Mouse (Mus musculus) heart, adult 18-20 months (tissue): ENCODE measurements around the gene Cdc42bpb. TPM values are rescaled to one million over a fixed set of nuclear protein-coding genes. Genes with fewer than 3 reads are reported as not detected.

Source experiments
- DNase-seq, 2 experiments: peaks; one replicate each; pipeline ENCODE4 v3.0.0; 2021 to 2022; ENCODE audit warnings: mixed read lengths in 1 of 2
- total RNA-seq, 2 experiments: library from RNA; stranded (reverse); gene quantifications; 2 replicates each; pipeline ENCODE4 v1.2.3; 2021

Gene Cdc42bpb
- total RNA-seq, 2 experiments from 2014 or later: 52.7 to 57.6 TPM

DNA sequence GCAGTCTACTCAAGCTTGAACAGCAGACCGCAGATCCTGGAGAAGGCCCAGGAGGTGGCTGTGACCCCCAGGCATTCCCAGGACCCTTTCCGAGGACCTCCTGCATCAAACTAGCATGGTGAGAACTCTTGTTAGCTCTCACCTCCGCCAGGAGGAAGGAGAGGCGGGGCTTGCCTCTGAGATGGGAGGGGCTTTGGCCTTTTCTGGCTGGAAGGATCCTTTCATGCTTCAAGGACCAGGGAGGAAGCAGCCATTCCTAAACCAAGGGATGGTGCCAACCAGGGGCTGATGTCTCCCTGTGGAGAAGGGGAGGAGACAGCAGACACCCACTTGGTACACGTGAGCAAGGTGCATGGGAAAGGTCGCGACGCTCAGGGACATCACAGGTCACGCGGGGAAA is 93.0 kb downstream of the Cdc42bpb start:
- no peak for DNase-seq

GRCm38 (mm10) chr12:111283573-111283972 is 93.9 kb downstream of the Cdc42bpb start:
- no peak for DNase-seq

- no peak for DNase-seq
These were observed 101.1 kb downstream of the Cdc42bpb start for GRCm38 (mm10) chr12:111276371-111276770.

- DNase-seq: no peak
These were observed 102.2 kb downstream of the Cdc42bpb start for GRCm38 (mm10) chr12:111275150-111275841.

GRCm38 (mm10) chr12:111274447-111275149 is 102.9 kb downstream of the Cdc42bpb start:
- no peak for DNase-seq

- no peak for DNase-seq
These were observed 103.5 kb downstream of the Cdc42bpb start for GRCm38 (mm10) chr12:111274006-111274405.

DNA sequence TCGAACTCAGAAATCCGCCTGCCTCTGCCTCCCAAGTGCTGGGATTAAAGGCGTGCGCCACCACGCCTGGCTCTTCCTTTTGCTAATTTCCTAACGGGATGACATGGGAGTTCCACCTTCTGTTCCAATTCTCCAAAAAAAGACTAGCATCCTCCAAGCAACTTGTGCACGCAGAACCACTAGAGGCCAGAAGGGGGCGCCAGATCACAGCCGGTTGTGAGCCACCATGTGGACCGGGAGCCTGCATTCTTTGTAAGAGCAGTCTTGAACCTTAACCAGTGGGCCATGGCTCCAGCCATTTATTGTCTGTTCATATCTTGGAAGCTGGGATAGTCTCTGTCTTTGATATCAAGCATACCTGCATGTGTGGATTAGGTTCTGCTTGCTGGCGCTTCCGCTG is 105.1 kb downstream of the Cdc42bpb start:
- DNase-seq: peak; percentile 57 to 82

DNA sequence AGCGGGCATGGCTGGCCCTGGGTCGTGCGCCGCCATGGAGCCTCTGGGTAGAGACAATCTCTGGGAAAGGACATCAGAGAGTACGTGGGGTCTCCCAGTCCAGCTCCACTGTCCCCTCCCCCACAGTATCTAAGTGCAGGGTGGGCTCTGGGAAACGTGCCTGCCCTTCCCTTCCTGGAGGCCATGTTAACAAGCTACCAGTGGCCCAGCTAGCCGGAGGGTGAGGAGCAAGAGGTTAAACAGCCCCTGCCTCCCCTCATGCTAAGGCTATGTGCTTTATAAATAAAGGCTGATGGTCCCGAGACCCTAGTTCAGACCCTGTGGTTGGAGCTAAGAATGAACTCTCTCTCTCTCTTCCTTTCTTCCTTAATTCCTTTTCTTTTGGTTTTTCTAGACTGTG is 105.6 kb downstream of the Cdc42bpb start:
- no peak for DNase-seq

DNA sequence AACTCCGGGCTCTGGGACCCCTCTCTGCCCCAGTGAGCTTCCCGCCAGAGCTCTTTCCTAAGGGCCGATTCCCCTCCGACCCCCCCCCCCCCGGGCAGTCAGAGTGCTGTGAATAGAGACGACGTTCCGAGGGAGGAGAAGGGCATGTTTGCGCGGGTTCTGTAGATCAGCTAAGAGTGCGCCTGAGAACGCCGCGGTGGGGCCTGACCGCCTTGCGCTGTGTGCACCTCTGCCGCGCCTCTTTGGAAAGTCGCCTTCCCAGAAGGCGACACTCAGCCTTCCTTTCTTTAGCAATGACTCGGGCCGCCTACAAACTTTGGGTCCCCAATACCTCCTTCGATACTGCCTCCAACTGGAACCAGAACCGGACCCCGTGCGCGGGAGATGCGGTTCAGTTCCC is 106.1 kb downstream of the Cdc42bpb start:
- no peak for DNase-seq

- DNase-seq: no peak
These were observed 106.8 kb downstream of the Cdc42bpb start, which contains the start of gene Amn for GRCm38 (mm10) chr12:111270629-111271277. Gene Amn (plus strand): TSS chr12:111271095.

DNA sequence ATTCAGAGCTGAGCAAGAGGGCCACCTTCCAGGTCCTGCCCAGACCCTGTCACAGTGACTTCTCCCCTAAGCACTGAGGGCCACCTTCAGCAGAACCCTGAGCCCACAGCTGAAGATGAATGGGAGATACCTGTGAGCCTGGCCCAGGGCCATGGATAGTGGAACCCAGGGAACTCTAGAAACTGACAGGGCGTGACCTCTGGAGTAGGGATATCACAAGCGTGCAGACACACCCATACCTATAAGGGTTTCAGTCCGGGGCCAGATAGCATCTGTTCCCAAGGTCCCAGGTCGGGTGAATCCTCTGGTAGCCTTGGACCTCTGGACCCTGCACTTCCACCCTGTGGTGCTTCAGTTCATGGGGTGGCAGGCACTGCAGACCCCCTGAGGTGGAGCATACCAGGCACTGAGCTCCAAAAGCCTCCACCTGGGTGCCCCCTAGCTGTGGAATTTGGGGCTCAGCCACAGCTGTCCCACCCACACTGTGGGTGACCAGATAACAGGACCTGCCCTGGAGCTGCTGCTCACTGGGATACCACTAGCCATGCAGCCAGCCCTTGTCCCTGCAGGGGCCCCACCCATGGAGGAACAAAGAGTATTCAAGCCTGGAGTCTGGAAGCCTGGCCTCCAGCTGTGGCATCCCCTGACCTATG is 109.7 kb downstream of the Cdc42bpb start:
- DNase-seq: no peak

DNA sequence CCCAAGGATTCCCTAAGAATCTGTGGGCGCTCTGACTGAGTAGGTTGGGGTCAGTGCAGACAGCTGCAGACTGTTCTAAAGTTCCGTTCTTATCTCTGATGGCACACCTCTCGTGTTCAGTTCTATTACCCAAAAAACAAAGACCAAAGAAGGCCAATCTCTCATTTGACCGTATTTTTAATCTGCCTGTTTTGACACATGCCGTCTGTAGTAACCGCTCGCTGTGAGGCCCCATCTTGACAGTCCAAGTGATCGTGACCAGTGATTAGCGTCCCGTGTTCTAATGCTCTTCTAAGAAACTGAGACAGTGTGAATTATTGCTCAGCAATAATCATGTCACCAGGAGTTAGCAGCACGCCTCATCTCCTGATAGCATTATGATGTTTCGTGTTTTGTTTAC is 110.9 kb downstream of the Cdc42bpb start:
- DNase-seq: no peak

- no peak for DNase-seq
These were observed 112.3 kb downstream of the Cdc42bpb start for GRCm38 (mm10) chr12:111265212-111265611.

- DNase-seq: no peak
These were observed 113.9 kb downstream of the Cdc42bpb start for GRCm38 (mm10) chr12:111263650-111264049.

GRCm38 (mm10) chr12:111251227-111251626 is 126.3 kb downstream of the Cdc42bpb start:
- DNase-seq: no peak

- DNase-seq: no peak
These were observed 127.4 kb downstream of the Cdc42bpb start for GRCm38 (mm10) chr12:111250116-111250515.

DNA sequence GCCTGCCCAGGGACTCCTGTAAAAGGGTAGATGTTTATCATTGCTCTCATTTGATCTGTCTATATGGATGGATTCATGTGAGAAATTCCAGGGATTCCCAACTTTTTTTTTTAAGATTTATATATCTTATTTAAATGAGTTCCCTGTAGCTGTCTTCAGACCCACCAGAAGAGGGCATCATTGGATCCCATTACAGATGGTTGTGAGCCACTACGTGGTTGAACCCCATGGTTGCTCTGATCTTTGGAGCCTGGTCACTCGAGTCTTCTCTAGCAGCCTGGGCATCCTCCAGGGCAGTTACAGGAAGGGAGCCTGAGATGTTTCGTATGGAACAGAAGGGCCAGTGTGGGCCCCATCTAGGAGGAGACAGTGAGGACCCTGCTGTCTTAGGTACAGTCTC is 128.4 kb downstream of the Cdc42bpb start:
- no peak for DNase-seq

DNA sequence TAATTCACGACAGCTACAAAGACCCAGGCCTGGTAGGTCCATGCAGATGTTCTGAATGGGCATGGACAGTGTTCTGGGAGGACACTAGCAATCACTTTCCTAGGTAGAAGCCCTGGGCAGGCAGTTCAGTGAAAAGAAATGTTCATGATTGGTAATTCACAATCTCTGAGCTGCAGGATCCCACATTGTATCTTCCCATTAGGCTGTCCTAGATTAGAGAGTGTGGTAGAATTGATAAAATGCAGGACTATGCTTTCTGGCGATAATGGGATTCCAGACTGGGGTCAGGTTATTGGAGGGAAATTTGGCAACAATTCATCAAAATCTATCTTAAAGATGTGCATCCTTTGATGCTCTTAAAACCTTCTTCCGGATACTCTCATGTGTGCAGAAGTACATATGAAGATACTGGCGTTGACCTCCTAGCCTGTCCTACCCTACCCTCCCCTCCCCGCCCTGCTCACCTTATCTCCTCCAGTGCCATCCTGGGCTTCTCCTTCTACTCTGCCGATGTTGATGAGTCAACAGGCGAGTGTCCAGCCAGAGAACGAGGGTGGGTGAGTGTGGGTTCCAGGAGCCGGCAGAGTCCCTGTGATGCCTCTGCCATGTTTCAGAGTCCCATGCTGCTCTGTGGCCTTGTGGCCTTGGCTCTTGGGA is 130.6 kb downstream of the Cdc42bpb start:
- DNase-seq: no peak

DNA sequence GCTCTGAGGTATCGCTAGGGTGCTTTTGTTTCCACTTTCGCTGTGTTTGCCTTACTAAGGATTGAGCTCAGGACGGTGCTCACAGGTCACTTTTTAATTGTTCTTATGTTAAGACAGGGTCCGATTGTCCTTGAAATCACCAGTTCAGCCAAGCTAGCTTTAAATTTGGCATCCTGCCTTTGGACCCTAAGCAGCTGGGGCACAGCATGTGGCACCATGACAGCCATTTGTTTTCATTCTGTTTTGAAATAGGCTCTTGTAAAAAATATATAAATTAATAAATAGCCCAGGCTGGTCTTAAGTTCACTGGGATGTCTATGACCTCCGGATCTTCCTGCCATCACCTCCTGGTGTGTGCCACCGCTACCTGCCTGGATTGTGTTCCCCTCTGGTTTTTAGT is 132.4 kb downstream of the Cdc42bpb start:
- no peak for DNase-seq

DNA sequence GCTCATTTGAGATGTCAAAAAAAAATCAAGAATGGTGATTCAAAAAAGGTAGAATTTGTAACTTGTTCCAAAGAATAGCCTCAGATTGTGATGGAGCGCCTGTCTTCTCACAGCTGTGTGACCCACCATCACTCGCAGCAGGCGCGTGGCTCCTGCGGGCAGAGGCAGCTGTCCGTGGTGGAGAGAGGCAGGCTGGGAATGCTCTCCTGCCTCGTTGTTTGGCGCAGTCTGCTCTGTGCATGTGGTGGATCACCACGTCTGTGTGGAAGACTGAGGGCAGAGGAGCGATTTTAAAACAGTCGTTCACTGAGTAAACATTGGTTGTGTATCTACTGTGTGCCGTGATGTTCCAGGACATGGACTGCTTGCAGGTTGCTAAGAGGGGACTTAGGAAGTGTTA is 133.8 kb downstream of the Cdc42bpb start:
- DNase-seq: no peak
